Mouse (Mus musculus): ENCODE results near the gene Crb3. TPM values are rescaled to one million over a fixed set of nuclear protein-coding genes. Genes with fewer than 3 reads are reported as not detected.
A peak's percentile ranks its signal among the peaks of the same experiment; 100 is the strongest.
"Not testable (repeated sequence)": the region's sequence is repeated elsewhere in the genome, so short reads cannot be mapped to it uniquely, and the experiment has no call there.

Gene Crb3
- polyA plus RNA-seq, 1 experiment from 2014 or later: 1.6 TPM

- Histone ChIP-seq H3K27ac (replicated peaks) (peak overlapping the region; percentile 86; the same call in 1 of the 2 replicates), H3K9me3 (replicated peaks) (no peaks in the 10 kb centered on the region), H3K27me3 (replicated peaks) (no peaks in the 10 kb centered on the region), H3K4me2 (peak overlapping the region; percentile 76), H3K36me3 (peaks cover 4% of the 10 kb centered on the region), H3K4me1 (peaks cover 28% of the 10 kb centered on the region), H3K4me3 (replicated peaks) (no peak overlapping the region), H3K9ac (replicated peaks) (0 out of 2 replicates have a peak overlapping the region, but pooled peaks have one; percentile 52)
- ATAC-seq (ENCODE audit: low FRiP score): no peak
- 87% methylated on average over 4 of the region's 4 CpGs for WGBS
These were observed 26.1 kb upstream of the Crb3 start for GRCm38 (mm10) chr17:57032854-57033253.

DNA sequence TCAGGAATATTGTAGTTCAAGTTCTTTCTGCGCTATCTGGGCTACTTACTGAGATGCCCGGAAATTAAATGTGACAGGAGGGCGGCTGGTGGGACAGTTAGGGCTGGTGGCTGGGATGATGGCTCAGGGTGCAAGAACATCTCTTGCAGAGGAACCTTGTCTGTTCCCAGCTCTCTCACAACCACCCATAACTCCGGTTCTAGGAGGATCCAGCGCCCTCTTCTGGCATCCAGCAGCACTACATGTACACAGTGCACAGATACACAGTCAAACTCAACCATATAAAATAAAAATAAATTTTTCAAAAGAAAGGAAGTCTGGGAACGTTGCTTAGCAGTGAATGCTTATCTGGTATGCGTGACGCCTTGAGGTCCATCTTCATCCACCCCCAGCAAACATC, 19.9 kb upstream of the Crb3 start:
- Histone ChIP-seq H3K4me3 (replicated peaks) (no peak overlapping the region), H3K4me2 (no peak overlapping the region), H3K27ac (replicated peaks) (no peak overlapping the region), H3K9me3 (replicated peaks) (no peaks in the 10 kb centered on the region), H3K9ac (replicated peaks) (no peak overlapping the region), H3K36me3 (no peaks in the 10 kb centered on the region), H3K27me3 (replicated peaks) (peaks cover 14% of the 10 kb centered on the region), H3K4me1 (no peaks in the 10 kb centered on the region)
- no peak for ATAC-seq (ENCODE audit: low FRiP score)
- 42% methylated on average over 8 of the region's 8 CpGs for WGBS

- Histone ChIP-seq H3K36me3 (peaks cover 18% of the 10 kb centered on the region), H3K4me2 (no peak within 1 kb of the TSS), H3K9ac (replicated peaks) (no peak within 1 kb of the TSS), H3K27me3 (replicated peaks) (peaks cover 14% of the 10 kb centered on the region), H3K4me3 (replicated peaks) (no peak within 1 kb of the TSS), H3K4me1 (no peaks in the 10 kb centered on the region), H3K27ac (replicated peaks) (no peak within 1 kb of the TSS), H3K9me3 (replicated peaks) (no peaks in the 10 kb centered on the region)
- 80% methylated on average over 8 of the region's 8 CpGs for WGBS
- ATAC-seq (ENCODE audit: low FRiP score): no peak
These were observed 17.4 kb upstream of the Crb3 start, which contains the start of gene Slc25a41 for GRCm38 (mm10) chr17:57041554-57041953. Gene Slc25a41 (minus strand): TSS chr17:57041654.

- ATAC-seq (ENCODE audit: low FRiP score): no peak
These were observed 11.5 kb upstream of the Crb3 start for GRCm38 (mm10) chr17:57047406-57047805.

GRCm38 (mm10) chr17:57048816-57049215, 10.1 kb upstream of the Crb3 start:
- Histone ChIP-seq H3K36me3 (peaks cover 69% of the 10 kb centered on the region), H3K4me1 (no peaks in the 10 kb centered on the region), H3K4me3 (replicated peaks) (no peak overlapping the region), H3K4me2 (no peak overlapping the region), H3K27me3 (replicated peaks) (no peaks in the 10 kb centered on the region), H3K9me3 (replicated peaks) (no peaks in the 10 kb centered on the region), H3K9ac (replicated peaks) (no peak overlapping the region), H3K27ac (replicated peaks) (no peak overlapping the region)
- ATAC-seq (ENCODE audit: low FRiP score): no peak
- 97% methylated on average over 3 of the region's 3 CpGs for WGBS

More at GRCm38 (mm10) chr17:57047406-57047805, 11.5 kb upstream of the Crb3 start:
- Histone ChIP-seq H3K4me3 (replicated peaks) (no peak overlapping the region), H3K27ac (replicated peaks) (no peak overlapping the region), H3K4me1 (no peaks in the 10 kb centered on the region), H3K9ac (replicated peaks) (no peak overlapping the region), H3K9me3 (replicated peaks) (no peaks in the 10 kb centered on the region), H3K36me3 (peaks cover 55% of the 10 kb centered on the region), H3K27me3 (replicated peaks) (no peaks in the 10 kb centered on the region), H3K4me2 (no peak overlapping the region)
- WGBS: 38% methylated on average over 5 of the region's 5 CpGs

DNA sequence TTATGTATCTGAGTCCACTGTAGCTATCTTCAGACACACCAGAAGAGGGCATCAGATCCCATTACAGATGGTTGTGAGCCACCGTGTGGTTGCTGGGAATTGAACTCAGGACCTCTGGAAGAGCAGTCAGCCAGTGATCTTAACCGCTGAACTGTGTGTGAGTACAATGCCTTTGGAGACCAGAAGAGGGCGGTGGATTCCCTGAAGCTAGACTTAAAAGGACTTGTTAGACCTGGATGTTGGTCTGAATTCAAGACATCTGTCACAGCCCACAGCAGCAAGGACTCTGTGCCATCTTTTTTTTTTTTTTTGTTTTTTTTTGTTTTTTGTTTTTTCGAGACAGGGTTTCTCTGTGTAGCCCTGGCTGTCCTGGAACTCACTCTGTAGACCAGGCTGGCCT, 7.2 kb upstream of the Crb3 start:
- WGBS: 91% methylated on average over 4 of the region's 4 CpGs
- H3K27ac ChIP-seq (replicated peaks): not testable (repeated sequence)
- peaks cover 77% of the 10 kb centered on the region for H3K36me3 ChIP-seq

GRCm38 (mm10) chr17:57056246-57056645, 2.7 kb upstream of the Crb3 start:
- Histone ChIP-seq H3K9me3 (replicated peaks) (no peaks in the 10 kb centered on the region), H3K27me3 (replicated peaks) (peaks cover 3% of the 10 kb centered on the region), H3K36me3 (peaks cover 52% of the 10 kb centered on the region), H3K4me1 (peaks cover 21% of the 10 kb centered on the region), H3K9ac (replicated peaks) (no peak overlapping the region), H3K4me3 (replicated peaks) (no peak overlapping the region), H3K4me2 (no peak overlapping the region), H3K27ac (replicated peaks) (no peak overlapping the region)
- 87% methylated on average over 3 of the region's 3 CpGs for WGBS
- ATAC-seq (ENCODE audit: low FRiP score): no peak

More for the DNA sequence above, 7.2 kb upstream of the Crb3 start:
- ATAC-seq (ENCODE audit: low FRiP score); H3K9me3 ChIP-seq (replicated peaks); H3K4me3 ChIP-seq (replicated peaks); H3K4me1 ChIP-seq; H3K27me3 ChIP-seq (replicated peaks); H3K9ac ChIP-seq (replicated peaks); H3K4me2 ChIP-seq: not testable (repeated sequence)

DNA sequence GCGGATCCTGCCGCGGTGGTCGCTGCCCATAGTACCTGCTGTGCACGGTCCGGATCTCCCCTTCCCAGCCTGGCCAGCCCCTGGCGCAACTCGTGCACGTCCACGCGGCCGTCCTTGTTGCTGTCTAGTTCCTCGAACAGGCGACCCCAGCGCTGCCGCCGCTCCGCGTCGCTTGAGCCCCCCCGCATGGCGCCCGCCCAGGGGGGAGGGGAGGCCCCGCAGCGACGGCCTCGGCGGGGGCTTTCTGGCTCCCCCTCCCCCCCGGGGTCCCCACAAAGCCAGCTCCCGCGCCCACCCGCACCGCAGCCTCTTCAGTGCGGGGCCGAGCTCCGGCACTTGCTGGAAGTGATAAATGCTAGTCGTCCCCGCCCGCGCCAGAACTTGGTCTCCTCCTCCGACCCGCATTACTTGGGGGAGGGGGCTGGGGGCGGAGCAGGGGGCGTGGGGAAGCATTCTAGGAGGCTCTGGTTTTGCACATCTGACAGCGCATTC, 627 bp downstream of the Crb3 start, which contains the start of gene Slc25a23:
Gene Slc25a23 (minus strand): TSS at position 378 of the 492 bp plus-strand sequence.
- under 1% methylated on average over 34 of the region's 45 CpGs for WGBS
- peak; percentile 90 for ATAC-seq (ENCODE audit: low FRiP score)
- peaks cover 25% of the 10 kb centered on the region for H3K36me3 ChIP-seq
- H3K4me1 ChIP-seq: peaks cover 32% of the 10 kb centered on the region
- peak within 1 kb of the TSS; percentile 70 for H3K4me2 ChIP-seq
- peak within 1 kb of the TSS; percentile 88 for H3K4me3 ChIP-seq (replicated peaks)
- H3K9ac ChIP-seq (replicated peaks): peak within 1 kb of the TSS; percentile 81
- H3K27ac ChIP-seq (replicated peaks): peak within 1 kb of the TSS; percentile 94
- peaks cover 32% of the 10 kb centered on the region for H3K27me3 ChIP-seq (replicated peaks)
- H3K9me3 ChIP-seq (replicated peaks): no peaks in the 10 kb centered on the region

- Histone ChIP-seq H3K4me2 (peak overlapping the region; percentile 70), H3K27me3 (replicated peaks) (peaks cover 32% of the 10 kb centered on the region), H3K4me1 (peaks cover 32% of the 10 kb centered on the region), H3K4me3 (replicated peaks) (peak overlapping the region; percentile 88), H3K9ac (replicated peaks) (peak overlapping the region; percentile 81), H3K27ac (replicated peaks) (peak overlapping the region; percentile 94), H3K9me3 (replicated peaks) (no peaks in the 10 kb centered on the region), H3K36me3 (peaks cover 17% of the 10 kb centered on the region)
- ATAC-seq (ENCODE audit: low FRiP score): peak; percentile 92
- under 1% methylated on average over 44 of the region's 44 CpGs for WGBS
These were observed 1.4 kb downstream of the Crb3 start for GRCm38 (mm10) chr17:57060231-57060801.

DNA sequence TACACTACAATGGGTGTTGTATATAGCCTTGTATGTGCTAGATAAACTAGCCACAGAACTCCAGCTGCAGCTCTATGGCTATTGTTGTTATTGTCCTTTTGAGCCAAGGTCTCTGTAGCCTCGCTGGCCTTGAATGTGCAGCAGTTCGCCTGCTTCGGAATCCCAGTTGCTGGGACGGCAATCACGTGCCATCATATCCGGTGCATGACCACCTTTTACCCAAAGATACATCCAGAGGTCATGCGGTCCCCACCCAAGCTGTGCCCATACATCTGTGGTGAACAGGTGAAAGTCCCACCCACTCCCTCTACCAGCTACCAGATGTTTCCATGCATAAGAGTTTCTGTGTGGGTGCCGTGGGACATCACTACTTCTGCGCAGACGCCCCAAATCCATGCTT, 2.2 kb downstream of the Crb3 start:
- 33% methylated on average over 10 of the region's 10 CpGs for WGBS
- Histone ChIP-seq H3K27ac (replicated peaks) (no peak overlapping the region), H3K4me1 (peaks cover 32% of the 10 kb centered on the region), H3K36me3 (peaks cover 10% of the 10 kb centered on the region; the same call in 1 of the 2 replicates), H3K4me2 (peak overlapping the region; percentile 70), H3K9ac (replicated peaks) (0 out of 2 replicates have a peak overlapping the region, but pooled peaks have one; percentile 26), H3K4me3 (replicated peaks) (peak overlapping the region; percentile 88), H3K9me3 (replicated peaks) (no peaks in the 10 kb centered on the region), H3K27me3 (replicated peaks) (peaks cover 32% of the 10 kb centered on the region)
- ATAC-seq (ENCODE audit: low FRiP score): no peak

- under 1% methylated on average over 39 of the region's 39 CpGs for WGBS
- H3K4me3 ChIP-seq (replicated peaks): peak overlapping the region; percentile 37
- H3K27me3 ChIP-seq (replicated peaks): peaks cover 32% of the 10 kb centered on the region
- no peaks in the 10 kb centered on the region for H3K9me3 ChIP-seq (replicated peaks)
- no peak overlapping the region for H3K27ac ChIP-seq (replicated peaks)
- H3K4me2 ChIP-seq: peak overlapping the region; percentile 64
- peaks cover 32% of the 10 kb centered on the region for H3K4me1 ChIP-seq
- no peak for ATAC-seq (ENCODE audit: low FRiP score)
- peaks cover 4% of the 10 kb centered on the region; the same call in 1 of the 2 replicates for H3K36me3 ChIP-seq
- peak overlapping the region; percentile 15; the same call in 1 of the 2 replicates for H3K9ac ChIP-seq (replicated peaks)
These were observed 3.2 kb downstream of the Crb3 start for GRCm38 (mm10) chr17:57062011-57062521.

GRCm38 (mm10) chr17:57062548-57062947, 3.6 kb downstream of the Crb3 start:
- H3K27ac ChIP-seq (replicated peaks): no peak overlapping the region
- H3K9ac ChIP-seq (replicated peaks): no peak overlapping the region
- ATAC-seq (ENCODE audit: low FRiP score): no peak
- under 1% methylated on average over 22 of the region's 22 CpGs for WGBS
- peak overlapping the region; percentile 37 for H3K4me3 ChIP-seq (replicated peaks)
- no peaks in the 10 kb centered on the region for H3K9me3 ChIP-seq (replicated peaks)
- H3K4me2 ChIP-seq: peak overlapping the region; percentile 64
- peaks cover 32% of the 10 kb centered on the region for H3K27me3 ChIP-seq (replicated peaks)
- peaks cover 32% of the 10 kb centered on the region for H3K4me1 ChIP-seq
- no peaks in the 10 kb centered on the region for H3K36me3 ChIP-seq

Measured in neural tube, embryonic 15.5 days (tissue).